Mouse (Mus musculus) monocyte, adult 2 months (primary cell): ENCODE measurements around the gene Cnot8.

Source experiments
- DNase-seq, 2 experiments: peaks; one replicate each; pipeline ENCODE4 v3.0.0; 2022; ENCODE audit warnings: low spot score in 2 of 2, low read depth in 1 of 2

Cnot8 gene

GRCm38 (mm10) chr11:58103344-58103653, 654 bp upstream of the Cnot8 start:
- no peak for DNase-seq

GRCm38 (mm10) chr11:58104351-58104791, 418 bp downstream of the Cnot8 start:
- peak; percentile 68 to 71 for DNase-seq

- DNase-seq = no peak
These were observed 3.1 kb downstream of the Cnot8 start for GRCm38 (mm10) chr11:58107009-58107408.

DNA sequence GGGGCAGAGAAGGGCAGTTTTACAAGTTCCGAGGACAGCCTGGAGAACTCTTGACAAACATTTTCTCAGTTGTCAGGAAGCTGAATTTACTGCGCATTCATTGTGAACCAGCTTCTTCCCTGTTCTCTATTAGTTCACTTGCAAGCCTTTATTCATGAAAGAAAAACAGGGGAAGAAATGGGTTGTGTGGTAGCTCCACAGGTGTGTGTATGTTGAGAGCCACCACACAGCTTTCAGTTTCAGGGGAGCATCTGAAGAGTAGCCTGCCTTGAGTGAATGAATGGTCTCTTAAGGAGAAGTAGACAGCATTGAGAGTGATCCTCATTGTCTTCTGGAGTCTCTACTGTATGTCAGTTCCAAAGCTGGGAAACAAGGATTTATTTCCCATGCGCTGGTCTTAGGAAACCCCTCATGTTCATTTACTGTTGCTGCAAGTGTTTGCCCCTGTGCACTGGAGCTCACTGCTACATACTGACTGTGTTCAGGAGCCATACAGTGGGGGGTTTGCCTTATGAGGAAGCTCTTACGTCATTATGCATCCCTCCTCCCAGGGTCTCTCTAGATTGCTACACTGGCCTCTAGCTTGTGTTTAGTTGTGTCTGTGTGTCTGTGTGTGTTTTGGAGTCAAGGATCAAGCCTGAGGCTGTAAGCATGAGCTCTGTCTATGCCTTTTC, 3.8 kb downstream of the Cnot8 start:
- DNase-seq = no peak

- no peak for DNase-seq
These were observed 12.6 kb downstream of the Cnot8 start for GRCm38 (mm10) chr11:58116560-58116959.

- no peak for DNase-seq
These were observed 13.2 kb downstream of the Cnot8 start for GRCm38 (mm10) chr11:58117044-58117652.

- DNase-seq = no peak
These were observed 16.7 kb downstream of the Cnot8 start for GRCm38 (mm10) chr11:58120655-58121054.

DNA sequence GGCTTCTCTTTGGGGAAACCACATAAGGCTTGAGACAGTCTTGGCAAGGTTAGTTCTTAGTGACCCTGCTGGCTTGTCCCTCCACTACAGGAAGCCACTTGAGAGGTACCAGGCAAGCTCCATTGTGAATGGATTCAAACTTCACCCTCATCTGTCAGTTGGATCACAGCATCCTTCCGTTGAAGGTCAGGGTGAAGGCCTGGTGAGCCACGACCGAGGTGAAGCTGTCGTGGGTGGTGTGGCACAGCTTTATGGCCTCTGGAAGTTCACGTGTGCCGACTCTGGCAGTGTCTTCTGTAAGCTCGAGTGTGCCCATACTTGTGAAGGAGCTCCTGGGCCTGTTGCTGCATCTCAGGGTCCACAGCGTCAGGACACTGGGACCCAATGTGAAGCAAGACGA, 17.4 kb downstream of the Cnot8 start:
- no peak for DNase-seq

DNA sequence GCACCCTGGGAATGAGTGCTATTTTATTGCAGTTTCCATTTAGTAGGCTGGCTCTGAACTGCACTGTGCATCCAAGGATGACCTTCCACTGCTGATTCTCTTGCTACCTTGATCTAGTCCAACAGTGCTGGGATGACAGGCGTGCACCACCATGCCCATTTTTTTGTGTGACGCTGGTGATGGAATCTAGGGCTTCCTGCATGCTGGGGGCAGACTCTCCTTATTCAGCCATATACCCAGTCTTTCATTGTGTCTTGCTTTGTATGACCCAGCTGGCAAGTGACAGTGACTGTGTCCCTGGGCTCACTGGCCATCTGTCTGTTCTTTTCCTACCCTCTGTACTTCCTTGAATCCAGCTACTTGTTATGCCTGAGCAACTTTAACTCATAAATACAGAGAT, 19.8 kb downstream of the Cnot8 start:
- DNase-seq = no peak

- no peak for DNase-seq
These were observed 21.1 kb downstream of the Cnot8 start for GRCm38 (mm10) chr11:58125021-58125420.

DNA sequence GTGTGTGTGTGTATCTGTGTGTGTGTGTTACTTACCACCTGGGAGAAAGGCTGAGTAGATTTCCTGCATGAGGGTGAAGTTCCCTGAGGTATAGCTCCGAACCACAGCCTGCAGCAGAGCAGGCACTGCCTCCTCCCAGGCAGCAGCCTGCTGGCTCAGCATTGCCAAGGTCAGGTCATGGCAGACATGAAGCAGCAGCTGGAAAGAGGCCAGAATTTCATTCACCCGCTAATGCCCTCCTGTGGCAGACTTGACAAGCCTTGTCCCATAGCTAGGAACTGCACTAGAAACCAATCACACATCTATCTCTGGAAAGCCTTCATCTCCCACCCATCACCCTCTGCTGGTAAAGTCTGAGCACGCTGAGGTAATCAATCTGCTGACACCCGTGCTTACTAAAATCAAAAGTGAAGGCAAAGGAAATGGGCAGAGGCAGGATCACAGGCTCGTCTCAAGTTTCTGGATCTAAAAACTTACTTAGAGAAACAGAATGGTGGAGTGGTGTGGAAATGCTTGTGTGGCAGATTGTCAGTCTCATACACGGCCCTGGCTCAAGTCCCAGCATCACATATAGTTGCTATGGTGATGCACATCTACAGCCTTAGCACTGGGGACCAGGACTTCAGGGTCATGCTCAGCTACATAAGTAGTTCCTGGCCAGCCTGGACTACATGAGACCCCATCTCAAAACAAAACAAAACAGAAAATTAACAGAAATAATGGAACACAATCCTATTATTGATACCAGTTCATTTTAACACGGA, 22.6 kb downstream of the Cnot8 start:
- no peak for DNase-seq

GRCm38 (mm10) chr11:58127544-58127943, 23.6 kb downstream of the Cnot8 start:
- no peak for DNase-seq

GRCm38 (mm10) chr11:58129302-58129843, 25.4 kb downstream of the Cnot8 start:
- no peak for DNase-seq

- DNase-seq = no peak
These were observed 28.1 kb downstream of the Cnot8 start for GRCm38 (mm10) chr11:58132026-58132425.

DNA sequence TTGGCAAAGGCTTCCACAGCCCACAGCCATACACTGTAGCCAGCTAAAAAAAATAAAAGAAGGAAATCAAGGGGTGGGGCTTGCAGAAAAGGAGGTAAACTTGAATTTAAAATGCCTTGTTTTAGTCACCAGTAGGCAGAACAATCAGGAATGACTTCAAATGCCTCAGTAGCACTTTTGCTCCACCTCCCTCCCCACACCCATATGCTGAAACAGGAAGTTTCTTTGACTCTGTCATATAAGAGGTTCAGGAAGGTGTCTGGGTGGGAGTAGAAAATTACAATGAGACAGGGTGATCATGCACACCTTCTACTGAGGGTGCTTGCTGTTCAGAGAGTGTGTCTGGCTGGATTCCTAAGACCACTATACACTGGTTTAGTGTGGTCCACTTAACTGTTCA, 30.9 kb downstream of the Cnot8 start:
- no peak for DNase-seq

- DNase-seq = no peak
These were observed 31.3 kb downstream of the Cnot8 start for GRCm38 (mm10) chr11:58135296-58135695.

DNA sequence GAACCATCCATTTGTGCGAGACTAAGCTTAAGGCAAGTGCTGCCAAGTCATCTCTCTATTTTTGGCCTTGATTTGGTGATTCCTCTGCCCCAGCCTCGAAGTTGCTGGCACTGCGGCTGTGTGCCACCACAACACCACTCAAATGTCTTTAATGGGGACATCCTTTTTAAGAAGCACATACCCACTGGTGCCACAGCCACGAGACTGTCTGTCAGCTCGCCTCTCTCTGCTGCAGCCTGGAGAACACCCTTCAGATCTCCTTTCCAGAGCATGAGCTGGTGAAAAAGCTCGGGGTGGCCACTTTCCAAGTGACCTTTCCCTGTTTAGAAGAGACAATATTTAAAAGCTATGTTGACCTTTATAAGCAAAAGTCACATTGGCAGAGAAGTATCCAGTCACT, 32.7 kb downstream of the Cnot8 start:
- DNase-seq = no peak

DNA sequence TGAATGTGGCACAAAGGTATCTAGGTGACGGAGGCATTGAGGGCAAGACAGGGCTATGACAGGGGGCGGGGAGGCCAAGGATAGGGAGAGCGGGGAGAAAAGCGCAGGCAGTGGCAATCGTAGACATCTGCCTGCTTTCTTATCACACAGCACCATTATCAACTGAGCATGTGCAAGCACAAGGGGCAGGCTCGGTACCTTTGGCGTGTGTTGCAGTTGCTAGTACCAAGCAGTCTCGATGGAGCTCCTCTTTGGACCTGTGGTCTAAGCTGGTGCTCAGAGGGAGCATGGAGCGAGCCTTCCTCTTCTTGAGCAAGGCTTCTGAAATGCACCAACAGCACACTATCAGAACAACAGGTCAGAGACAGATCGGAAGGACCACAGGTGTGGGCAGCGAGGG, 34.9 kb downstream of the Cnot8 start:
- no peak for DNase-seq

- DNase-seq = no peak
These were observed 35.5 kb downstream of the Cnot8 start for GRCm38 (mm10) chr11:58139466-58139865.

DNA sequence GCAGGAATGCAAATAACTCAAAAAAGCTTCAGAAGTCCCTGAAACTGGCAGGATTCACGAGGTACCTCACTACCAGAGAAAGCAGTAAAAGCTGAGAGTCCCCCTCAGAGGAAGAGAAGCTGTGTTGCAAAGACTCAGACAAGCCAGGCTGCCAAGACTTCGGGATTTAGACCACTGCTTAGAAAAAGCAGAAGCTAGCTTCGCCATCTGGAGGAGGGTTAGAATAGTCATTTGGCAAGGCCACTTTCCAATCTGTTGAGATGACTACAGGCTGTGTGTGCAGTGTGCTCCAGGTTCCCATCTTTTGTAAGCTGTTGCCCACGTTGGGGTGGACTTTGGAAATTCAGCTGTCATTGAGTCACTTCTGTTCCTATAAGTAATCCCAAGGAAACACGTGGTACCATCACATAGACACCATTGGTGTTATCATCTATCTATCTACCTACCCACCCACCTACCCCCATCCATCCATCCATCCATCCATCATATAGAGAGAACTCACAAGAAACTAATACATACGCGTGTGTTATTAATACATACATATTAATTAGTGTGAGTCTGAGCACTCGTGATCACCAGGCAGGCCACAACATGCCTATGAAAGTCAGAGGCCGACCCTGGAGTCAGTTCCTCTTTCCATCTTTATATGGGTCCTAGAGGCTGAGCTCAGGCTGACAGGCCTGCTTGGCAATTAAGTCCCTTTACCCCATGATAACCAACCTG, 39.9 kb downstream of the Cnot8 start:
- no peak for DNase-seq

DNA sequence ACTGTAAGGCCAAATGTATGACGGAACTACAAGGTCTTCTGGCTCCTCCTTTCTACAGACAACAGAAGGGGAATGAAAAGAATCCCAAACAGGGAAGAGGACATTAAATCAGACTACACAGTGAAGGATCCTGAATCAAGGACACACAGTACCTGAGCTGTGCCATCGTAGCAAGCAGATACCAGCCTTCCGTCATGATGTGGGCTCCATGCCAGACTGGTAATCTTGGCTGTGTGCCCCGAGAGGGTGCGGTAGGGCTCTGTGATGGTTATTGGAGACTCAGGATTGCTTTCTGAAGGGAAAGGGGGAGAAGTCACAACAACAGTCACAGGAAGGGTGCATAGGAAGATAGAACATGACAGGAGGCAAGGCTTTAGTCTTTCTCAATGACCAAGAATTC, 42.3 kb downstream of the Cnot8 start:
- no peak for DNase-seq

GRCm38 (mm10) chr11:58155458-58155857, 51.5 kb downstream of the Cnot8 start:
- no peak for DNase-seq
